Mouse (Mus musculus) erythroblast, embryonic 14.5 days (primary cell): ENCODE results near the gene Cxadr.

ENCODE experiments used
- GATA1 ChIP-seq: IDR thresholded peaks from 2 replicates; pipeline ENCODE4 v1.6.1; 2012; ENCODE audit warnings: low read length, inconsistent platforms, mixed read lengths
- TAL1 ChIP-seq: IDR thresholded peaks from 3 replicates; pipeline ENCODE4 v1.6.1; 2012; ENCODE audit warnings: low read length, inconsistent platforms, mixed read lengths

- TF ChIP-seq TAL1 (no peak), GATA1 (no peak)
These were observed 1.4 kb downstream of the Cxadr start for GRCm38 (mm10) chr16:78302678-78303050.
